Mouse (Mus musculus): Measurements from ENCODE around the gene Herc3. TPM values are rescaled to one million over a fixed set of nuclear protein-coding genes. Genes with fewer than 3 reads are reported as not detected.

The Herc3 gene
- polyA plus RNA-seq, 2 experiments from 2014 or later = 21.4 to 24.7 TPM

- ATAC-seq = no peak
These were observed 91.2 kb downstream of the Herc3 start for GRCm38 (mm10) chr6:58922511-58922910.

GRCm38 (mm10) chr6:58927881-58928280, 96.6 kb downstream of the Herc3 start:
- no peak for ATAC-seq

- ATAC-seq = no peak
These were observed 98.7 kb downstream of the Herc3 start for GRCm38 (mm10) chr6:58929911-58930431.

- no peak for ATAC-seq
These were observed 99.9 kb downstream of the Herc3 start for GRCm38 (mm10) chr6:58931149-58931548.

- no peak for ATAC-seq
These were observed 101.4 kb downstream of the Herc3 start for GRCm38 (mm10) chr6:58932515-58933188.

GRCm38 (mm10) chr6:58933189-58933913, 102.1 kb downstream of the Herc3 start:
- no peak for ATAC-seq

- no peak for ATAC-seq
These were observed 102.9 kb downstream of the Herc3 start for GRCm38 (mm10) chr6:58934144-58934543.

- no peak for ATAC-seq
These were observed 106.5 kb downstream of the Herc3 start for GRCm38 (mm10) chr6:58937726-58938125.

GRCm38 (mm10) chr6:58942276-58942675, 111.0 kb downstream of the Herc3 start:
- ATAC-seq = no peak

GRCm38 (mm10) chr6:58943958-58944357, 112.7 kb downstream of the Herc3 start:
- no peak for ATAC-seq

GRCm38 (mm10) chr6:58946246-58946645, 115.0 kb downstream of the Herc3 start:
- no peak for ATAC-seq

- no peak for ATAC-seq
These were observed 115.6 kb downstream of the Herc3 start for GRCm38 (mm10) chr6:58946840-58947239.

GRCm38 (mm10) chr6:58950410-58950809, 119.1 kb downstream of the Herc3 start:
- ATAC-seq = no peak

GRCm38 (mm10) chr6:58951128-58951992, 120.1 kb downstream of the Herc3 start:
- no peak for ATAC-seq

GRCm38 (mm10) chr6:58960523-58960922, 129.3 kb downstream of the Herc3 start:
- no peak for ATAC-seq

- no peak for ATAC-seq
These were observed 131.4 kb downstream of the Herc3 start for GRCm38 (mm10) chr6:58962691-58963090.

- no peak for ATAC-seq
These were observed 132.8 kb downstream of the Herc3 start for GRCm38 (mm10) chr6:58964091-58964490.

GRCm38 (mm10) chr6:58964565-58964964, 133.3 kb downstream of the Herc3 start:
- no peak for ATAC-seq

- ATAC-seq = no peak
These were observed 134.0 kb downstream of the Herc3 start for GRCm38 (mm10) chr6:58965071-58965831.

- no peak for ATAC-seq
These were observed 137.0 kb downstream of the Herc3 start for GRCm38 (mm10) chr6:58968272-58968671.

Data from activated CD4-positive, CD25-positive, alpha-beta regulatory T cell, adult 4 months (primary cell).